Mouse (Mus musculus): ENCODE measurements around the gene Dgki.

Dgki gene

GRCm38 (mm10) chr6:37060114-37060513 is 239.9 kb downstream of the Dgki start:
- 81% methylated on average over 3 of the region's 3 CpGs for WGBS

GRCm38 (mm10) chr6:37057957-37058356 is 242.0 kb downstream of the Dgki start:
- WGBS = 87% methylated on average over 9 of the region's 9 CpGs

- WGBS = 96% methylated on average over 7 of the region's 7 CpGs
These were observed 242.4 kb downstream of the Dgki start for GRCm38 (mm10) chr6:37057536-37057935.

DNA sequence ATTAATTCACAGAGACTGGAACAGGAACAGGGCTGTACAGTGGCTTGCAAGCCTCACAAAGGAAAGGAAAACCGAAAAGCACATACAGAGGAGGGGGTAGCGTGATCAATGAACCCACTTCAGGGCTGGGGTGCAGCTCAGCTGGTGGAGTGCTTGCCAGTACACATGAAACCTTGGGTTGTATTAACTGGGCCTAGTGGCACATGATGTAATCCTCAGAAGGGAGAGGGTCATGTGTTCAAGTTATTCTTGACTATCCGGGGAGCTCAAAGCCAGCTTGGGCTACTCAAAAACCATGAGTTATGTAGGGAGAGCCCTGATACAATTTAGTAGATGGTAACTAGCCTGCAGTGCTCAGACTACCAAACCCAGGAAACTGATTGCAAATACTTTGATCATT is 244.3 kb downstream of the Dgki start:
- 83% methylated on average over 3 of the region's 3 CpGs for WGBS

- WGBS = 72% methylated on average over 5 of the region's 5 CpGs
These were observed 244.9 kb downstream of the Dgki start for GRCm38 (mm10) chr6:37055128-37055527.

GRCm38 (mm10) chr6:37054435-37055020 is 245.5 kb downstream of the Dgki start:
- 36% methylated on average over 6 of the region's 6 CpGs for WGBS

- WGBS = 55% methylated on average over 2 of the region's 2 CpGs
These were observed 246.6 kb downstream of the Dgki start for GRCm38 (mm10) chr6:37053411-37053810.

DNA sequence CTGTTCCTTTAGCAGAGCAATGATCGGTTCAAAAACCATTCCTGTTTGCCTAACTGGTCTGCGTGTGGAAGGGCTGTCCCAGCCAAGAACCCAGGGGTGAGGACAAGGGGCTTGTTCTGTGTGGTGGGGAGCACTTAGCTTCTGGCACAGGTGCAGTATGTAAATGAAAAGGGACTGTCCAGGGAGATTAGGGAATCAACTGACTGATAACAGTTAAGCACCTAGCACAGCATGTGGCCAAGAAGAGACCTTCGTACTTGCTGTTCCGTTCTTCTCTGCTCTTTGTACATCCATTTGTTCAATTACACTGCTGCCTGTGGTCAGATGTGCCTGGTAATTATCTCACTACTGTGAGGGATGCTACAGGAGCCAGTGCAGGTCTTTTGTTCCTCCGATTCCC is 248.3 kb downstream of the Dgki start:
- 75% methylated on average over 5 of the region's 5 CpGs for WGBS

GRCm38 (mm10) chr6:37051150-37051549 is 248.8 kb downstream of the Dgki start:
- WGBS = 100% methylated on average over 1 of the region's 1 CpGs

DNA sequence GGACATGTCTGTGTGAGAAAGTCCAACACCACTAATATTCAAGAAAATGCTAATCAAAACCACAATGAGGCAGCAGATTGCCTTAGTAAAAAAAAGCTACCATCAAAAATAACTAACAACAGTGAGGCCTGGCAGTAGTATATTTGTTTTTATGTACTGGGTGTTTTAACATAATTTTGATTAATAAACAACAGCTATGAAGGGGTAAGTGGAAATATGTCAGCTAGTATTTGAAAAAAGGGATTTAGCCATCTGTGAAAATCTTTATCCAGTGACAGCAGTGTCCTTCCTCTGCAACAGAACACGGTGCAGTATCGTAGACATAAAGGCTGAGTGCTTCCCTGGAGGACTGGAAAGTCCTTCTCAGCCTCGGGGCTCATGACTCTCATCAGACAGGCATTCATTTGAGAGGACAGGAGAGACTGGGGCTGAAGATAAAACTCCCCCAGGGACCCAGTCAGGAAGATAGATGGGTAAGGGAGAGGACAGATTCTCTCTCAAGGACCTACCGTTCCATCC is 252.3 kb downstream of the Dgki start:
- 67% methylated on average over 4 of the region's 4 CpGs for WGBS

- 19% methylated on average over 4 of the region's 4 CpGs for WGBS
These were observed 253.7 kb downstream of the Dgki start for GRCm38 (mm10) chr6:37046152-37046788.

GRCm38 (mm10) chr6:37044796-37045195 is 255.2 kb downstream of the Dgki start:
- WGBS = 84% methylated on average over 4 of the region's 4 CpGs

DNA sequence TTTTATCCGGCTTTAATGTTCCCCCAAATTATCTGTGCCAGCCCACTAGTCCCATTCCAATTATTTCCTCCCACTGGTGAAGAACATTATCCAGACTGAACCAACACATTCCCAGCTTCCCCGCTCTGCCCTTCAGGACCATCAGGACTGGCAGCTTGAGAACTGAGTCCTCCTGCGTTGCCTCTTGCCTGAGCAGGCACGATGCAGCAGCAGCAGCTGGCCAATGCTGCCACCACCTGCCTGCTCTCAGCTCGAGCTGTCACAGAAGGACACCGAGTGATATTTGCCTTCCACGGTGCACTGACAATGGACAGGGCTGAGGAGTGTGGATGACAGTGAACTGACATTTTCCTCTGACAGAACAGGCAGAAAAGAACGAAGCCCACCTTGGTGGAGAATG is 261.5 kb downstream of the Dgki start:
- 31% methylated on average over 8 of the region's 8 CpGs for WGBS

GRCm38 (mm10) chr6:37037115-37037908 is 262.7 kb downstream of the Dgki start:
- WGBS = 45% methylated on average over 11 of the region's 11 CpGs

GRCm38 (mm10) chr6:37035681-37036080 is 264.3 kb downstream of the Dgki start:
- 76% methylated on average over 6 of the region's 6 CpGs for WGBS

GRCm38 (mm10) chr6:37030986-37031385 is 269.0 kb downstream of the Dgki start:
- 82% methylated on average over 1 of the region's 1 CpGs for WGBS

DNA sequence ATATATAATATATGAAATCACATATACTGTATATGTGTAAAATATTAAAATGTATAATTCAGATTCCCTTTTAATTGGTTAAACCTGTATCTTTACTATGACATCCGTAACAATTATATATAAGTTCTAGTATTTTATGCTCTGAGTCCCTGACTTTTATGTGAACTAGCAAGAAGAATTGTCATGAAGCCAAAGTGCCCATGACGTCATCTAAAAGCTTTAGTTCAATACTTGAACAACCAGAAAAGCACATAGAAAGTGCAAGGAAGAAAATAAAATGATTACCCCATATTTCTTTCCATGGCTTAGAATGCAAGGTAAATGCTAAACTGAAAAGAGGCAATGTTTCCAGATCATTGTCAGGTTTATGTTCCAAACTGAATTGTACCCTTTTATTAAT is 269.6 kb downstream of the Dgki start:
- 76% methylated on average over 2 of the region's 2 CpGs for WGBS

DNA sequence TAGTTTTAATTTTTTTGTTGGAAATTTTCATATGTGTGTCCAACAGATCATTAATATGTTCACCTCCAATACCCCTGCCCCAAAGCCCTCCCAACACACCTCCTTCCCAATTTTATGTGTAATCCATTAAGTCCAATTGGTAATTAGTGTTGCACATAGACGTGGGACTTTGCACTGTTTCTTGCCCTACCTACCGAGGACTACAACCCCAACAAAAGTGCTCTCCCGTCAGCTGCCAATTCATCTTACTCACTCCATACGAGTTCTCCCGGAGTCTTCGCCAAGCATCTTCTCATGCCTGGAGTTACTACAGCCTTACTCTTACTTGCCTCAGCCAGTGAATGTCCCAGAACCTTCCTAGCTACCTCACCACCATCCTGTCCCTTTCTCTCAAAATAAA is 271.1 kb downstream of the Dgki start:
- 88% methylated on average over 6 of the region's 6 CpGs for WGBS

DNA sequence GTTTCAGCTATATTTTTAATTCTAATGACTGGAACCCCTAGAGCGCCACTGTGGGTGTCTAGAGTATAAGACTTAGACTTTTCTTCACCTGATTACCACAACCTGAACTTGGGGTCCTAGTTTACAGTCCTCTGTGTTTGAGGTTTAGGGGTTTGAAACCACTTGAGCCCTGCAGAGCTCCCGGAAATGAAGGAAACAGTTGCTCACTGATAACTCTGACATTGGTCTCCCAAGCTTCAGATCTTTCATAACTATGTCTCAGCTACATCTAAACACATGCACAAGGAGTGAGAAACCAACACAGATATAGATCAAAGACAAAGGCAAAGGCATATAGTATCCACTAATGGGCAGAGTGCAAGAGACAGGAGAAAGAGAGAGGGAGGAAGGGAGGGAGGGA is 271.7 kb downstream of the Dgki start:
- 95% methylated on average over 2 of the region's 2 CpGs for WGBS

DNA sequence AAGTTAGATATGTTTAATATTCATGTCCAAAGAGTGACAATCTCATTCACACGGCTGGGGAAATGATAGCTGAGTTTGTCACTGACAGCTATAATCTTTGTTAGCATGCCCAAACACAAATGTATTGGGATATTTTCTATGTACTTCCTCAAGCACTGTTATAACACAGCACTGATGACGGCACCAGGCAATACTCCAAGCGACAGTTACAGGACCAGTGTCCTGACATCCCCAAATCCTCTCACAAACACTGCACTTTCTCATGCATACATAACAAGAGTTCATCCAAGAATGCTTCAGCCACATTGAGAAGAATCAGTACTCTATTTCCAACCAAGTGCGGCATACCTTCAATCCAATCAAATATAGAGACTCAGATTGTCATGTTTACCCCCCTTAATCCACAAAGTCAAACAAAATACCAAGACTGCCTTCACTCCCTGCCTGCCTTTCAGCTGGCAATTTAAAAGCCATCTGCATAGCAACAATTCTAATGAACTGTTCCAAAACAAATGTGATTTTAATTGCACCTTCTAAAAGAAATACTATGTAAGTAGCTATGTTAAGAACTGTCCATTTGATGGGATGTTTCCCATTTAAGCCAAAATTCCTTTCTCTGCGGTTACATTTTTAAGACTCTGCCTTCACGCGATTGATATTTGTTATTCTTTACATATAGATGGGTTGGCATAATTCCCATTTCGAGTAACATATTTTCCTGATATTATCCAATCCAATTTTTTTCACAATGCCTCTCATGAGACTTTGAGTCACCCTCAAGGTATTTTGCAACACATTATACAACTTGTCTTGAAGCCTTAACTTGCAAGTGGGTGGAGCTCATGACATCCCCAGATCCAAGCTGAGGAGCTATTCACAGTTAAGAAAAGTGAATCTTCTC is 273.4 kb downstream of the Dgki start:
- WGBS = 60% methylated on average over 8 of the region's 8 CpGs

- 68% methylated on average over 2 of the region's 2 CpGs for WGBS
These were observed 288.4 kb downstream of the Dgki start for GRCm38 (mm10) chr6:37011597-37011996.

DNA sequence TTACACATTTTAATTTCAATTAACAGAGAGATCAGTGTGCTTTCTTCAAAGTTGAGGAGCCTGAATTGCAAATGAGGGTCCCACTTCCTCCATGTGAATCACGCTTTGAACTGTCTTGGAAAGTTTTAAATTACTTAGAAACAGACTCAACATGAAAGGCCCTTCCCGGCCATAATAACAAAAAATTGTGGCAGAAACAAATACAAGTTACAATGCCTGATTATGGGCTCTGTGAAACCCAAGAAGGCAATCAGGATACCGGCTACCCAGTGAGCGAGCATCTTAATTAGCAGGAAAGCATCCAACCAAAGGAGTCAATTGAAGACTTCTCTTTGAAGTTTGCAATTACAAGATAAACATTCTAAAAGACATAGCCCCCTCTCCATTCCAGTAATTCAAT is 292.4 kb downstream of the Dgki start:
- 51% methylated on average over 4 of the region's 4 CpGs for WGBS
